Mouse (Mus musculus): Measurements from ENCODE around the gene Usp37.

DNA sequence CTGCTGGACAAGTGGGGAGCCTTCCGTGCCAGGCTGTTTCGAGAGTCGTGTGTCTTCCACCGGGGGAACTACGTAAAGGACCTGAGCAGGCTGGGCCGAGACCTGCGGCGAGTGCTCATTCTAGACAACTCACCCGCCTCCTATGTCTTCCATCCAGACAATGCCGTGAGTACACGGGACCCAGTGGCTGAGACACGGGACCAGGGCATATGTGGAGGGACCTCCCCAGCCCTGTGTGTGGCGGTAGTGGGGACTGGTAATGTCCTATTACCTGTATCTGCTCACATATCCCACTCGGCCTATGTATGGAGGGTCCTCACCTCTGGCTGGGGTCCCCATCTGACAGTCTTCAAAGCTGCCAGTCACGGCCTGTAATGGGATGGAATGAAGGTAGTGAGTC is 149.2 kb downstream of the Usp37 start:
- TF ChIP-seq CTCF (IDR thresholded peaks at IDR 0.05; ENCODE audit: extremely low read depth, insufficient read depth, low read length) (no peak), POLR2A (IDR thresholded peaks at IDR 0.05; ENCODE audit: extremely low read depth, insufficient read depth, low read length) (no peak)

Data from cortical plate, adult 2 months (tissue).